Mouse (Mus musculus): Measurements from ENCODE around the gene Proz.

Proz gene

DNA sequence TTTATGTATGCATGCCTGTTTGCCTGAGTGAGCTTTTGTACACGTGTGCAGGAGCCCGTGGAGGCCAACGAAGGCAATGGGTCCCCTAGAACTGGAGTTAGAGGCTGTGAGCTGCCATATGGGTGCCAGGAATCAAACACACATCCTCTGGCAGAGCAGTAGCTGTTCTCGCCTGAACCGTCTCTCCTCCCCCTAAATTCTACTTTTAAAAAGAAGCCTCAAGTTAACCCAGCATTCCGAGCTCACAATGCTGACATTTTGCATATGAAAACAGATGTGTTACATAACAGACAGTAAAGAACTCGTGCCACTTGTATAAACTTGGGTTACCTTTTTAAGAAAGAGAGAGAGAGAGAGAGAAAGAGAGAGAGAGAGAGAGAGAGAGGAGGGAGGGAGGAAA lies 16.8 kb downstream of the Proz start:
- peaks cover 7% of the 10 kb centered on the region; the same call in 1 of the 2 replicates for H3K4me1 ChIP-seq (replicated peaks; ENCODE audit: low read depth, low read length)
- peaks cover 95% of the 10 kb centered on the region for H3K36me3 ChIP-seq (ENCODE audit: insufficient read depth, low read length)
- no peaks in the 10 kb centered on the region for H3K27me3 ChIP-seq (ENCODE audit: insufficient read depth, low read length)
- H3K4me3 ChIP-seq (replicated peaks; ENCODE audit: low read length): no peak overlapping the region
- TF ChIP-seq POU5F1 (IDR thresholded peaks at IDR 0.05; ENCODE audit: borderline replicate concordance, low read length) (no peak), NANOG (IDR thresholded peaks at IDR 0.05; ENCODE audit: borderline replicate concordance, low read length) (no peak), CTCF (conservative IDR thresholded peaks at IDR 0.05; ENCODE audit: low read length) (no peak)
- no peaks in the 10 kb centered on the region for H3K9me3 ChIP-seq (ENCODE audit: low read length)

DNA sequence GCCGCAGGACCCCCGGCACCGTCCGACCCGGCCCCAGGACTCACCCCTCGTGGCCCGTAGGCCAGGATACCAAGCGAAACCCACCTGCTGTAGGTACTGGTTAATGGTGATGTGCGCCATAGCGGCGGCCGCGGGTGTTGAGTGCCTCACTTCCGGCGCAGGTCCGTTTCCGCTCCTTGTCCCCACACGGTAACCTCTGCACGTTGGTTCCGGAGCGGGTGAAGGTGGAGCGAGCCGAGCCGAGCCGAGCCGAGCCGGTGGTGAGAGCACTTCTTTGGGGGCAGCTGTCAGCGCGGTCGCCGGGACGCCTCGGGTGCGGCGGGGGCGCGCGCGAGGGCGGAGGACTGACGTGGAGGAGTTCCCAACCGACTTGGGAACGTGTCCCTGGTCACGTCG lies 44.0 kb downstream of the Proz start:
- H3K27me3 ChIP-seq (ENCODE audit: insufficient read depth, low read length): no peaks in the 10 kb centered on the region
- peaks cover 29% of the 10 kb centered on the region for H3K36me3 ChIP-seq (ENCODE audit: insufficient read depth, low read length)
- no peak for TF ChIP-seq POU5F1 (IDR thresholded peaks at IDR 0.05; ENCODE audit: borderline replicate concordance, low read length)
- TF ChIP-seq CTCF (conservative IDR thresholded peaks at IDR 0.05; ENCODE audit: low read length): no peak
- no peak for TF ChIP-seq NANOG (IDR thresholded peaks at IDR 0.05; ENCODE audit: borderline replicate concordance, low read length)
- H3K4me1 ChIP-seq (replicated peaks; ENCODE audit: low read depth, low read length): peaks cover 14% of the 10 kb centered on the region
- H3K4me3 ChIP-seq (replicated peaks; ENCODE audit: low read length): peak overlapping the region; percentile 98
- no peaks in the 10 kb centered on the region for H3K9me3 ChIP-seq (ENCODE audit: low read length)

DNA sequence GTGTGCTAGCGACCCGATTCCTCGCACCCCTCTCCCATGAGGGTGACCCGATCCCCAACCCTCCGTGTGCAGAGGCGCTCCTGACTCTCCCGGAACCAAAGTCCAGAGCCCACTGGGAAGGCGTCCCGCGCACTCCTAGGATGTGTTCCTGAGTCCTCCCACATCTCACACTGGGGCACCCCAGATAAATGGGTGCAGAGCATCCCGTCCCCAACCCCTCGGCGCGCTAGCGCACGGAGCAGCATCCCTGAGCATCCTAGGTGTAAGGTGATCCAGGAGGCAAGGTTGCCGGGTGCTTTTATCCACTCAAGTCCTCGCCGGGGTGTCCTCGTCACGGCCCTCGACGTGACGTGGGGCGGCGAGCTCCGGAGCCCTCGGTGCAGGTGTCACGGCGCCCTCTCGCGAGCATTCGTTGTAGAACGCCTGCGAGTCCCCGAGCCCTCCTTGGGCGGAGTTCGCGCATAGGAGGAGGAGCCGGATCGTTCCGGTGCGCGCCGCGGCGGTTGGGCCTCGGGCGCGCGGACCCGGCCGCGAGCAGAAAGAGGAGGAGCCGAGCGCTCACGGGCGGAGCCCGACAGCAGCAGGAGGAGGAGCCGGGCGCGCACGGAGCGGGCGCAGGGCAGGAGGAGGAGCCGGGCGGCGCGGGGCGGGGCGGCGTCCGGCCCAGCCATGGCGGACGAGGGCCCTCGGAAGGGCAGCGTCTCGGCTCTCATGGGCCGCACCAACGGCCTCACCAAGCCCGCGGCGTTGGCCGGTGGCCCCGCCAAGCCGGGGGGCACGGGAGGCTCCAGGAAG lies 44.6 kb downstream of the Proz start, which contains the start of the genes Pcid2 and Cul4a:
Pcid2 (minus strand) TSS at position 373 of the 795 bp plus-strand sequence.
Cul4a (plus strand) TSS at position 535 of the 795 bp plus-strand sequence.
- H3K4me1 ChIP-seq (replicated peaks; ENCODE audit: low read depth, low read length): peaks cover 16% of the 10 kb centered on the region
- H3K27me3 ChIP-seq (ENCODE audit: insufficient read depth, low read length): no peaks in the 10 kb centered on the region
- H3K9me3 ChIP-seq (ENCODE audit: low read length): no peaks in the 10 kb centered on the region
- H3K4me3 ChIP-seq (replicated peaks; ENCODE audit: low read length): peak within 1 kb of the TSS; percentile 98
- TF ChIP-seq NANOG (IDR thresholded peaks at IDR 0.05; ENCODE audit: borderline replicate concordance, low read length): no peak
- no peak for TF ChIP-seq POU5F1 (IDR thresholded peaks at IDR 0.05; ENCODE audit: borderline replicate concordance, low read length)
- no peak for TF ChIP-seq CTCF (conservative IDR thresholded peaks at IDR 0.05; ENCODE audit: low read length)
- H3K36me3 ChIP-seq (ENCODE audit: insufficient read depth, low read length): peaks cover 23% of the 10 kb centered on the region

DNA sequence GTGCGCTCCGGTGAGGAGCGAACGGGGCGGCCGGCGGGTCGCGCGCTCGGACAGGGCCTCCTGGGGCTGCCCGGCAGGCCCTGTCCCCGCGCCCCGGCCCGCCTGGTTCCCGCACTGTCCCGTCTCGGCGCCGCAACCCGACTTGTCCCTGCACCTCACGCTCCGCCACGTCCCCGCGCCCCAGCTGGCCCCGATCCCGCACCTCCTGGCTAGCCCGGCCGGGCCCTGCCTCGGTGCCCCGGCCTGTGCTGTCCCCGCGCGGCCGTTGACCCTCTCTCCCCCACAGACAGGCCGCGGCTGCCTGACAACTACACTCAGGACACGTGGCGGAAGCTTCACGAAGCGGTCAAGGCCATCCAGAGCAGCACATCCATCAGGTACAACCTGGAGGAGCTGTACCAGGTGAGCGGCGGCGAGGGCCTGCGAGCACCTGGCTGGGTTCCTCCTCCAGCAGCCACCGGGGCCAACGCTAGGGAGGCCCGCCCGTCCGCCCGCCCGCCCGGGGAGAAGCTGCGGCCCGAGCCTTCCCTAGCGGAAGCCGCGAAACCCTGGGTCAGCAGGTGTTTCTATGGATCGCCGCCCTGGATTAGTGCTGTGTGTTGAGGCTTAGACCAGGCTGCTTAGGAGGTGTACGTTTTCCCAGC lies 45.3 kb downstream of the Proz start:
- Histone ChIP-seq H3K4me1 (replicated peaks; ENCODE audit: low read depth, low read length) (peaks cover 21% of the 10 kb centered on the region), H3K4me3 (replicated peaks; ENCODE audit: low read length) (peak overlapping the region; percentile 98), H3K27me3 (ENCODE audit: insufficient read depth, low read length) (no peaks in the 10 kb centered on the region), H3K9me3 (ENCODE audit: low read length) (no peaks in the 10 kb centered on the region), H3K36me3 (ENCODE audit: insufficient read depth, low read length) (peaks cover 16% of the 10 kb centered on the region)
- no peak for TF ChIP-seq CTCF (conservative IDR thresholded peaks at IDR 0.05; ENCODE audit: low read length)
- TF ChIP-seq NANOG (IDR thresholded peaks at IDR 0.05; ENCODE audit: borderline replicate concordance, low read length): no peak
- TF ChIP-seq POU5F1 (IDR thresholded peaks at IDR 0.05; ENCODE audit: borderline replicate concordance, low read length): no peak

DNA sequence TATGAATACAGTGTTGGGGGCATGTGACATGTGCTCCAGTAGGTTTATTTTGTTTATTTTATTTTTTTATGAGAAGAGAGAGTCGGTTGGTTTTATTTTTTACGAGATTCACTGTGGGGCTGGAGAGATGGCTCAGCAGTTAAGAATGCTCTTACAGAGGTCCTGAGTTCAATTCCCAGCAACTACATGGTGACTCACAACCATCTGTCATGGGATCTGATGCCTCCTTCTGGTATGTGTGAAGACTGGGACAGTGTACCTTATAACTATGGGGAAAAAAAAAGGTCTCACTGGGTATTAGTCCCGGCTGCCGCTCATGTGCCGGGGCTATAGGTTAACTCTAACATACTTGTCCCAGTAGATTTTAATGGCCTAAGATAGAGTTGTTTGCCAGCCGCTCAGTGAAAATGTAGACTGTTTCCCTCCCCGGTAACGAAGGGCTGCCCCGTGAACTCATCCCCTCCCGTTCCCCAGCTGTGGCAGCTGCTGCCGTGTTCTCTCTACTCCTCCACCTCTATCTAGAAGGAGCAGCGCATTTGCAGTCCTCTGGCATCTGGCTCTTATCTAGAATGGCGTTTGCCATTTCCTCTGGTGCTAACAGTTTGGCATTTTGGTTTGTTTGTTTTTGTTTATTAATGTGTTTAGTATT lies 47.4 kb downstream of the Proz start:
- Histone ChIP-seq H3K4me1 (replicated peaks; ENCODE audit: low read depth, low read length) (peaks cover 26% of the 10 kb centered on the region), H3K36me3 (ENCODE audit: insufficient read depth, low read length) (peaks cover 8% of the 10 kb centered on the region)
- TF ChIP-seq CTCF (conservative IDR thresholded peaks at IDR 0.05; ENCODE audit: low read length) (no peak), NANOG (IDR thresholded peaks at IDR 0.05; ENCODE audit: borderline replicate concordance, low read length) (no peak), POU5F1 (IDR thresholded peaks at IDR 0.05; ENCODE audit: borderline replicate concordance, low read length) (no peak)

DNA sequence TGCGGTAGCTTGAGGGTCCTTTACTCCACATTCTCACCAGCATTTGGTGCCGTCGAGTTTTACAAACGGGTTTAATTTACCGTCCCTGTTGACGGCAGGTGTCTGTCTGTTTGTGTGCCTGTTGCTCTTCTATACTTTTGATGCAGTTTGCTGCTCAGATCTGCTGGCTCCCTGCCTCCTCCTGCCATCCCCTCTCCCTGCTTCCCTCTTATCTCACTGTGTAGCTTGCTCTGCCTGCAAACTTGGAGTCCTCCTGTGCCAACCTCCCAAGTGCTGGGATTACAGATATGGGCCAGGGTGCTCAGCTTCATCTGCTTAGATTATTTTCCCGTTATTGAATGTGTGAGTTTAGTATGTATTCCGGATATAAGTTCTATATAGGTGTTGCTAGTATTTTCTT lies 48.3 kb downstream of the Proz start:
- H3K36me3 ChIP-seq (ENCODE audit: insufficient read depth, low read length): peaks cover 8% of the 10 kb centered on the region
- no peaks in the 10 kb centered on the region for H3K9me3 ChIP-seq (ENCODE audit: low read length)
- no peaks in the 10 kb centered on the region for H3K27me3 ChIP-seq (ENCODE audit: insufficient read depth, low read length)
- H3K4me3 ChIP-seq (replicated peaks; ENCODE audit: low read length): no peak overlapping the region
- peaks cover 23% of the 10 kb centered on the region for H3K4me1 ChIP-seq (replicated peaks; ENCODE audit: low read depth, low read length)
- no peak for TF ChIP-seq CTCF (conservative IDR thresholded peaks at IDR 0.05; ENCODE audit: low read length)
- no peak for TF ChIP-seq POU5F1 (IDR thresholded peaks at IDR 0.05; ENCODE audit: borderline replicate concordance, low read length)
- no peak for TF ChIP-seq NANOG (IDR thresholded peaks at IDR 0.05; ENCODE audit: borderline replicate concordance, low read length)

More for the DNA sequence above, 47.4 kb downstream of the Proz start:
- Histone ChIP-seq H3K4me3 (replicated peaks; ENCODE audit: low read length) (no peak overlapping the region), H3K9me3 (ENCODE audit: low read length) (no peaks in the 10 kb centered on the region), H3K27me3 (ENCODE audit: insufficient read depth, low read length) (no peaks in the 10 kb centered on the region)

DNA sequence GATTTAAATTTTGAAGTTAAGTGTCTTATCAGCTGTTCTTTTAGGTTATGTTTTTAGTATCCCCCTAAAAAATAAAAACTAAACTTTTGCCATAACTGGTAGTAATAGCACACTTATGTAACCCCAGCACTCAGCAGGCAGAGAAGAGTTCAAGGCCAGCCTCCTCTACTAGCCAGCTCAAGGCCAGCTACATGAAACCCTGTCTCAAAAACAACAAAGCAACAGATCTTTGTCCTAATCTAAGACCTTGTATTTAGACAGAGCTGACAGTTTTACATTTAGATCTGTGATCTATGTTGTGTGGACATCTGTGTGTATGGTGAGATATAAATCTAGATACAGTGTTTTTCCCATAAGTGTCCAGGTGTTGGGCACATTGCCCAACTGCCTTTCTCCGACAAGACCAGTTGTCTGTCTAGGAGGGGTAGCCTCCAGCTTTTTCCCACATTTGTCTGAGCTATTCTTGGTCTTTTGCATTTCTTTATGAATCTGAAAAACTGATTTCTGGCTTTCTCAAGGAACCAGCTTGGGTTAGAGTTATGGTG lies 48.8 kb downstream of the Proz start:
- H3K36me3 ChIP-seq (ENCODE audit: insufficient read depth, low read length): peaks cover 8% of the 10 kb centered on the region
- no peak overlapping the region for H3K4me3 ChIP-seq (replicated peaks; ENCODE audit: low read length)
- H3K27me3 ChIP-seq (ENCODE audit: insufficient read depth, low read length): no peaks in the 10 kb centered on the region
- TF ChIP-seq CTCF (conservative IDR thresholded peaks at IDR 0.05; ENCODE audit: low read length) (no peak), NANOG (IDR thresholded peaks at IDR 0.05; ENCODE audit: borderline replicate concordance, low read length) (no peak), POU5F1 (IDR thresholded peaks at IDR 0.05; ENCODE audit: borderline replicate concordance, low read length) (no peak)
- no peaks in the 10 kb centered on the region for H3K9me3 ChIP-seq (ENCODE audit: low read length)
- peaks cover 20% of the 10 kb centered on the region for H3K4me1 ChIP-seq (replicated peaks; ENCODE audit: low read depth, low read length)

DNA sequence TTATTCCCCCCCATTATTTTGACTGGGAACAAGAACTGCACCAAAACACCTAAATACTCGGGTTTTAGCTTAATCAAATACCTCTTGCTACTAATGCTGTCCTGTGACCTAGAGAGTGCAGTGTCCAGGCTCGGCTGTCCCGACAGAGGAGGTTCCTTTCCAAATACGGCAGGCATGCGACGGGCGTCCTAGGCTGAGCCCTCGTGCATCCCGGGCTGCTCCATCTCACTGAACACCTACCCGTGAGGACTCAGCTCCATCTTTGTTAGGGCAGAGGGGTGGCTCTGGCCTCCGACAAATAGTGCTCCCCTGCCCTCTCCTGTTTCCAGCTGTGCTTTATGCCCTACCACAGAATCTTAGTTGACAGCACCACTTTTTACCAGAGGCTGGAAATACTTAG lies 51.2 kb downstream of the Proz start:
- Histone ChIP-seq H3K36me3 (ENCODE audit: insufficient read depth, low read length) (peaks cover 19% of the 10 kb centered on the region), H3K9me3 (ENCODE audit: low read length) (no peaks in the 10 kb centered on the region), H3K4me1 (replicated peaks; ENCODE audit: low read depth, low read length) (peaks cover 17% of the 10 kb centered on the region), H3K27me3 (ENCODE audit: insufficient read depth, low read length) (no peaks in the 10 kb centered on the region), H3K4me3 (replicated peaks; ENCODE audit: low read length) (no peak overlapping the region)
- TF ChIP-seq NANOG (IDR thresholded peaks at IDR 0.05; ENCODE audit: borderline replicate concordance, low read length) (no peak), POU5F1 (IDR thresholded peaks at IDR 0.05; ENCODE audit: borderline replicate concordance, low read length) (no peak), CTCF (conservative IDR thresholded peaks at IDR 0.05; ENCODE audit: low read length) (no peak)

Measured in E14TG2a.4 (cell line).